ENCODE assay signal across 8 mouse cellular contexts in genomic region chr2:36104956-36105741, GRCm38 (mm10). TPM values are rescaled to one million over a fixed set of nuclear protein-coding genes. Genes with fewer than 3 reads are reported as not detected.
A peak's percentile ranks its signal among the peaks of the same experiment; 100 is the strongest.
DNase-seq lines count a peak whose midpoint lies in the region; ATAC-seq and TF ChIP-seq lines count a peak whose summit lies in the region.

Lhx6 (minus strand) TSS chr2:36105408.

- TF ChIP-seq EP300 in stomach, postnatal 0 days (optimal IDR thresholded peaks at IDR 0.05): no peak

- ATAC-seq in lung, embryonic 16.5 days (ENCODE audit: low read depth): peak; percentile 29; the same call in 1 of the 2 replicates
- ATAC-seq in embryonic facial prominence, embryonic 12.5 days (ENCODE audit: insufficient number of reproducible peaks, insufficient read depth, low FRiP score, low TSS enrichment): no peak
- peak; percentile 39; the same call in 1 of the 2 replicates for ATAC-seq in hindbrain, embryonic 12.5 days (ENCODE audit: low FRiP score)
- no peak for ATAC-seq in liver, embryonic 13.5 days (ENCODE audit: low read depth)
- ATAC-seq in stomach, postnatal 0 days (ENCODE audit: low FRiP score, low TSS enrichment): peak; percentile 34; the same call in 1 of the 2 replicates

- peaks cover 25% of the 10 kb centered on the region for H3K4me1 ChIP-seq in lung, embryonic 16.5 days (replicated peaks; ENCODE audit: control insufficient read depth, insufficient read depth, low read length)
- H3K4me1 ChIP-seq in embryonic facial prominence, embryonic 12.5 days: peaks cover 52% of the 10 kb centered on the region
- H3K4me1 ChIP-seq in hindbrain, embryonic 12.5 days: peaks cover 33% of the 10 kb centered on the region
- H3K4me1 ChIP-seq in liver, embryonic 13.5 days (replicated peaks): peaks cover 16% of the 10 kb centered on the region
- H3K4me1 ChIP-seq in stomach, postnatal 0 days (replicated peaks; ENCODE audit: control insufficient read depth, insufficient read depth): no peaks in the 10 kb centered on the region
- H3K4me1 ChIP-seq in thymus, adult 2 months (replicated peaks; ENCODE audit: control insufficient read depth, insufficient read depth, low read length): peaks cover 7% of the 10 kb centered on the region

- H3K36me3 ChIP-seq in lung, embryonic 16.5 days (ENCODE audit: control insufficient read depth, insufficient read depth, low read length): no peaks in the 10 kb centered on the region
- no peaks in the 10 kb centered on the region for H3K36me3 ChIP-seq in embryonic facial prominence, embryonic 12.5 days
- no peaks in the 10 kb centered on the region for H3K36me3 ChIP-seq in hindbrain, embryonic 12.5 days
- H3K36me3 ChIP-seq in liver, embryonic 13.5 days: no peaks in the 10 kb centered on the region
- H3K36me3 ChIP-seq in stomach, postnatal 0 days (ENCODE audit: control insufficient read depth, insufficient read depth, low read length): no peaks in the 10 kb centered on the region
- no peaks in the 10 kb centered on the region for H3K36me3 ChIP-seq in thymus, adult 2 months (ENCODE audit: control insufficient read depth, insufficient read depth, low read length)

- no peak for TF ChIP-seq POLR2A in thymus, adult 2 months (IDR thresholded peaks at IDR 0.05; ENCODE audit: control insufficient read depth, extremely low read depth, insufficient read depth, low read length, poor library complexity)

- peak within 1 kb of the TSS; percentile 56 for H3K4me3 ChIP-seq in lung, embryonic 16.5 days (ENCODE audit: low read length)
- H3K4me3 ChIP-seq in embryonic facial prominence, embryonic 12.5 days: peak within 1 kb of the TSS; percentile 62
- peak within 1 kb of the TSS; percentile 36 for H3K4me3 ChIP-seq in hindbrain, embryonic 12.5 days
- H3K4me3 ChIP-seq in liver, embryonic 13.5 days (replicated peaks): peak within 1 kb of the TSS; percentile 43
- H3K4me3 ChIP-seq in stomach, postnatal 0 days (ENCODE audit: low read depth, low read length): peak within 1 kb of the TSS; percentile 45
- no peak within 1 kb of the TSS for H3K4me3 ChIP-seq in thymus, adult 2 months (ENCODE audit: control insufficient read depth, insufficient read depth, low read length)

- H3K27ac ChIP-seq in lung, embryonic 16.5 days (ENCODE audit: low read length): no peak within 1 kb of the TSS
- H3K27ac ChIP-seq in embryonic facial prominence, embryonic 12.5 days: peak within 1 kb of the TSS; percentile 92
- H3K27ac ChIP-seq in hindbrain, embryonic 12.5 days: no peak within 1 kb of the TSS
- no peak within 1 kb of the TSS for H3K27ac ChIP-seq in liver, embryonic 13.5 days
- no peak within 1 kb of the TSS for H3K27ac ChIP-seq in stomach, postnatal 0 days (replicated peaks)
- no peak within 1 kb of the TSS for H3K27ac ChIP-seq in thymus, adult 2 months (ENCODE audit: control insufficient read depth, insufficient read depth, low read length)

- peaks cover 82% of the 10 kb centered on the region for H3K27me3 ChIP-seq in lung, embryonic 16.5 days (ENCODE audit: control insufficient read depth, insufficient read depth, low read depth, low read length)
- peaks cover 78% of the 10 kb centered on the region for H3K27me3 ChIP-seq in embryonic facial prominence, embryonic 12.5 days
- peaks cover 98% of the 10 kb centered on the region for H3K27me3 ChIP-seq in hindbrain, embryonic 12.5 days
- H3K27me3 ChIP-seq in liver, embryonic 13.5 days: peaks cover 100% of the 10 kb centered on the region
- peaks cover 18% of the 10 kb centered on the region; the same call in 1 of the 2 replicates for H3K27me3 ChIP-seq in stomach, postnatal 0 days (ENCODE audit: control insufficient read depth, insufficient read depth, low read length)
- peaks cover 44% of the 10 kb centered on the region for H3K27me3 ChIP-seq in thymus, adult 2 months (ENCODE audit: control insufficient read depth, insufficient read depth, low read length)

- no peak for TF ChIP-seq CTCF in stomach, postnatal 0 days (IDR thresholded peaks at IDR 0.05; ENCODE audit: low read depth)
- TF ChIP-seq CTCF in thymus, adult 2 months (IDR thresholded peaks at IDR 0.05; ENCODE audit: borderline replicate concordance, control insufficient read depth, extremely low read depth, insufficient read depth, low read length, poor library complexity): no peak

- H3K9ac ChIP-seq in lung, embryonic 16.5 days (ENCODE audit: low read length): peak within 1 kb of the TSS; percentile 67
- peak within 1 kb of the TSS; percentile 88 for H3K9ac ChIP-seq in embryonic facial prominence, embryonic 12.5 days
- peak within 1 kb of the TSS; percentile 61 for H3K9ac ChIP-seq in hindbrain, embryonic 12.5 days
- H3K9ac ChIP-seq in liver, embryonic 13.5 days: no peak within 1 kb of the TSS
- peak within 1 kb of the TSS; percentile 41; the same call in 1 of the 2 replicates for H3K9ac ChIP-seq in stomach, postnatal 0 days (ENCODE audit: low read length)

- H3K4me2 ChIP-seq in lung, embryonic 16.5 days (ENCODE audit: low read depth, low read length): peak within 1 kb of the TSS; percentile 77
- H3K4me2 ChIP-seq in embryonic facial prominence, embryonic 12.5 days (replicated peaks): peak within 1 kb of the TSS; percentile 77
- peak within 1 kb of the TSS; percentile 59 for H3K4me2 ChIP-seq in hindbrain, embryonic 12.5 days (replicated peaks)
- H3K4me2 ChIP-seq in liver, embryonic 13.5 days: peak within 1 kb of the TSS; percentile 56
- H3K4me2 ChIP-seq in stomach, postnatal 0 days (replicated peaks; ENCODE audit: low read depth): peak within 1 kb of the TSS; percentile 65

- no peak for DNase-seq in lung, adult 18-20 months
- no peak for DNase-seq in liver, embryonic 13.5 days
- peak; percentile 22 for DNase-seq in stomach, postnatal 0 days (ENCODE audit: low spot score)
- DNase-seq in cerebellum, adult 11-12 months: no peak
- DNase-seq in thymus, adult 2 months: no peak

- H3K9me3 ChIP-seq in lung, embryonic 16.5 days (ENCODE audit: control insufficient read depth, low read length): no peaks in the 10 kb centered on the region
- no peaks in the 10 kb centered on the region for H3K9me3 ChIP-seq in embryonic facial prominence, embryonic 12.5 days
- H3K9me3 ChIP-seq in hindbrain, embryonic 12.5 days (replicated peaks): no peaks in the 10 kb centered on the region
- no peaks in the 10 kb centered on the region for H3K9me3 ChIP-seq in liver, embryonic 13.5 days (replicated peaks)
- no peaks in the 10 kb centered on the region for H3K9me3 ChIP-seq in stomach, postnatal 0 days (ENCODE audit: control insufficient read depth, low read length)

- under 1% methylated on average over 52 of the region's 58 CpGs for WGBS in lung, embryonic 16.5 days
- under 1% methylated on average over 55 of the region's 58 CpGs for WGBS in embryonic facial prominence, embryonic 12.5 days
- under 1% methylated on average over 46 of the region's 58 CpGs for WGBS in hindbrain, embryonic 12.5 days
- WGBS in liver, embryonic 13.5 days (ENCODE audit: insufficient replicate concordance): 2% methylated on average over 58 of the region's 58 CpGs
- WGBS in stomach, postnatal 0 days: under 1% methylated on average over 50 of the region's 58 CpGs
- 3% methylated on average over 54 of the region's 58 CpGs for WGBS in thymus, adult 2 months

RNA-seq across cellular contexts. Expression of gene Lhx6, which starts in this region (rescaled TPM):
- polyA plus RNA-seq in lung, embryonic 16.5 days (2015; fragmentation: Nextera tagmentation; extraction: Ambion mirVana): 4.7 and 4.9 TPM in 2 replicates
- 15.5 and 22.3 TPM in 2 replicates for polyA plus RNA-seq in embryonic facial prominence, embryonic 12.5 days (2016; fragmentation: Nextera tagmentation; extraction: Ambion mirVana)
- polyA plus RNA-seq in hindbrain, embryonic 12.5 days (2016; fragmentation: Nextera tagmentation; extraction: Ambion mirVana): 1.4 and 2.7 TPM in 2 replicates
- 0.16 and 0.19 TPM in 2 replicates for polyA plus RNA-seq in liver, embryonic 13.5 days (2015; fragmentation: Nextera tagmentation; extraction: Ambion mirVana)
- polyA plus RNA-seq in stomach, postnatal 0 days (2015; fragmentation: Nextera tagmentation; extraction: Ambion mirVana): 0.41 and 0.79 TPM in 2 replicates
- 0.58 and 0.68 TPM in 2 replicates for polyA plus RNA-seq in thymus, adult 2 months (2012; rRNA removed)

Comparison
In these comparisons a context has a peak if more than half of its experiments do, and no peak if none do; other contexts are left out.
1. Peak in DNase-seq, ATAC-seq, H3K4me3 ChIP-seq, H3K9ac ChIP-seq and H3K4me2 ChIP-seq in stomach, postnatal 0 days; RNA of the gene not detected or under 1 TPM.
2. ATAC-seq: peak in lung, embryonic 16.5 days (single experiment) and hindbrain, embryonic 12.5 days (single experiment); none in embryonic facial prominence, embryonic 12.5 days (single experiment) and liver, embryonic 13.5 days (single experiment).
3. Peak in every context shown above with its lines, with median percentiles within 50 percentile points of each other: H3K4me2 ChIP-seq.